Mouse (Mus musculus): Measurements from ENCODE around the gene Magi1.
A peak's percentile ranks its signal among the peaks of the same experiment; 100 is the strongest.

The Magi1 gene

GRCm38 (mm10) chr6:94256982-94257830, 26.5 kb downstream of the Magi1 start:
- DNase-seq: peak; percentile 38

GRCm38 (mm10) chr6:94253943-94254342, 29.8 kb downstream of the Magi1 start:
- DNase-seq: no peak

GRCm38 (mm10) chr6:94251358-94251945, 32.3 kb downstream of the Magi1 start:
- DNase-seq: no peak

DNA sequence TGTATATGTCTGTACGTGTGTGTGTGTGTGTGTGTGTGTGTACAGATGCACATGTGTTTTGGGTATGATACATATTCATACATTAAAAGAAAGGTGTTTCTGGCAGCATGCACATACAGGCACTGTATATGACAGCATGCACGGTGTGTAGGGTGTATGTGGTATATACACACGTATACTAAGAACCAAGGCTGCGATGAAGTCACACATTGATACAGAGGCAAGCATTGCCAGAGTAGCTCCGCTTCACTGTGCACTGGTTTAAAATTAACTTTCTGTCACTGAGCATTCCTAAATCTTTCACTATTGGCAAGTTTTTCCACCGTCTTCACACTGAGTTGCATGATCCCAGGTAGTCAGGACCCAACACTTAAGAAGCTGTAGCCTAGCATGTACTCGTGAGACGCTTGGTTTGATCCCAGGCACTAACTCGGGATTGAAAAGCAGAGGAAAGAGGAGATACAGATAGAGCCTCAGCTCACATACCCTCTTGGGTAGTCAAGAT, 34.4 kb downstream of the Magi1 start:
- DNase-seq: no peak

DNA sequence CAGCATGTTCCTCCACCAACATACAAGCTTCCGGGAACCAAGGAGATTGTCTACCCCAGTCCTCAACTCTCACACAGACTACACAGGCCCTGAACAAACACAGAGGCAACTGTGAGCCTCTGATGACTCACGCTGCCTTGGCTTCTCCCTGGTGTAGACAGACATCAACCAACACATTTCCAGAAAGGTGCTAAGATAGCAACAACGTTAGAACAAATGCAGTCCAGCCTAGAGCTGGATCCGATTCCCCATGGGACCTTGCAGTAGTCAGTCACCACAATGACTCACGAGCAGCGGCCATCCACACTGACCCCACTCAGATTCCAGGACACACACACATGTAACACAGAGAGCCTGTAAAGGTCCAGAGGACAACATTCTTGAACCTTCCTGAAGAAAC, 42.5 kb downstream of the Magi1 start:
- no peak for DNase-seq

GRCm38 (mm10) chr6:94238643-94239042, 45.1 kb downstream of the Magi1 start:
- no peak for DNase-seq

DNA sequence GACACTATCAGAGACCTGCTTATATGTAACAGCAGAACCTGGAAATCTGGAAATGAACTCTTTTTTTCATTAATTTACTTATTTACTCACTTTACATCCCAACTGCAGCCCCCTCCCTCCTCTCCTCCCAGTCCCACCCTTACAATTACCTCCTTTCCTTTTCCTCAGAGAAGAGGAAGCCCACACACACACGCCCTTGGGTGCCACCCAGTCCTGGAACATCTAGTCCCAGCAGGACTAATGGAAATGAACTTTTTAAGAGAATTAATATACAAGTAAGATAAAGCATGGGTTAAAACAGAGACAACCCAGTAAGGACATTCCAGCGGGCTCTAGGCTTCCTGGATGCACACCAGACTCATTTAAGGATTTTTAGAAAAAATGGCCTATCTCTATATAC, 46.8 kb downstream of the Magi1 start:
- no peak for DNase-seq

GRCm38 (mm10) chr6:94232243-94232785, 51.4 kb downstream of the Magi1 start:
- no peak for DNase-seq

DNA sequence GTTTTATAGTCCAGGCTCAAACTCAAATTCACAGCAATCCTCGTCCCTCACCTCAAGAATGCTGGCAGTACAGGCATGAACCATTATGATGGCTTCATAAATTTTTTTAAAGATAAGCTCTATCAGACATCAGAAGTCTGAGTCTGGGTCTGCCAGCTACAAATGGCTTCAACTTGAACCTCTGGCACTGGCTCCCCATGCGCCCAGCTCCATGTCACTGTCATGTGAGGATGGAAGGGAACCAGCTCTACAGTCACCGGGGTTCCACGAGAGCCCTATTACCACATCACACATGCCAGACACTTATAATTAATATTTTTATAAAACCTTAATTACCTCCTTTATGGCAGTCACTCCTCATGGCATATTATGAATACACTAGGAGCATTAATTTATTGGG, 51.9 kb downstream of the Magi1 start:
- no peak for DNase-seq

DNA sequence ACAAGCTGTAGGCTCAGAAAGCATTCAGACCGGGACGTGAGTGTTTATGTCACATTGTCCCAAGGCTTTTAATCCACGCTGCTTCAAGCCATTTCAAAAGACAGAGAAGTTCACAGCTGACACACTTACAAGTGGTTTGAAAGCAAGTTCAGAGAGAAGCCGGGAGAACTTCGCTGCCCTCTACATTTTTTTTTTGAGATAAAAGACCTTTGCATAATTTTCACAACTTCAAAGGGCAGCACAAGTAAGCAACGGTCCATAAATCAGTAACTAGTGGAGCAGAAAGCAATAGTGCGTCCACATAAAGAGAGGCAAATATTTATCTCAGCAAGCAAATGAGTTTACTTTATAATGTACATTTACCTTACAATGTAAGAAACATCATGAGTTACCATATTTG, 52.4 kb downstream of the Magi1 start:
- no peak for DNase-seq

GRCm38 (mm10) chr6:94230918-94231317, 52.8 kb downstream of the Magi1 start:
- no peak for DNase-seq

DNA sequence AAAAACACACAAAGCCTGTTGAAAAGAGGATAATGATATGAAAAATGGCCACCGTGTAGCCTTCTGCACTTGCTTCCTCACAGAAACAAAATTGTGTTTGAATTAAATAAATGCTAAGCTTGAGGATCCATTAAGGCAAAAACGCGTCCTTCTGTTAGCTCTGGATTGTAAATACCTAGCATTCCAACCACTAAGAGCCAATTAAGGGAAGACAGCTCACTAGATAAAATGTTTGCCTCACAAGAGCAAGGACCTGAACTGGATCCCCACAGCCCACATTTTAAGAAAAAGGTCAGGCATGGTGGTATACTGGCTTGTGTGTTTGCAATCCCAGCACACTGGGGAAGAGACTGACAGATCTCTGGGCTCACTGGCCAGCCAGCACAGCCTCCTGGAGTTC, 53.6 kb downstream of the Magi1 start:
- no peak for DNase-seq

- DNase-seq: no peak
Observed at GRCm38 (mm10) chr6:94226262-94226661, 57.5 kb downstream of the Magi1 start.

- DNase-seq: no peak
Observed at GRCm38 (mm10) chr6:94225832-94226231, 57.9 kb downstream of the Magi1 start.

GRCm38 (mm10) chr6:94225091-94225490, 58.6 kb downstream of the Magi1 start:
- no peak for DNase-seq

DNA sequence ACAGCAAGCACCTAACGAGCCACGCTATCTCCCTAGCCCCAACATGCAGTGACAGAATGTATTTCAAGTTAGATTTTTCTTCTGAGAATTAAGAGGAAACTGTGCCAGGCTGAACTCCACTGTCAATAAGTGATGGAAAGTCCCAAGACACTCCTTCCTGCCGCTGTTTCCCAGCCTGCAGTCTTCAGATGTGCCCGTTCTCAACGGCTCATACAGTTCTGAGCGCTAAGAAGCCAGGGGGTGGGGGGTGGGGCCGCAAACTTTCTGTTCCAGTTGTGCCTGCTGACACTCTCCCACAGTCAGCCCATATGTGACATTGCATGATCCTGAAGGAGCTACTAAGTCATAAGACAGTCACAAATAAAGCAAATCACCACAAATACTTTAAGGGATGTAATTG, 61.5 kb downstream of the Magi1 start:
- no peak for DNase-seq

DNA sequence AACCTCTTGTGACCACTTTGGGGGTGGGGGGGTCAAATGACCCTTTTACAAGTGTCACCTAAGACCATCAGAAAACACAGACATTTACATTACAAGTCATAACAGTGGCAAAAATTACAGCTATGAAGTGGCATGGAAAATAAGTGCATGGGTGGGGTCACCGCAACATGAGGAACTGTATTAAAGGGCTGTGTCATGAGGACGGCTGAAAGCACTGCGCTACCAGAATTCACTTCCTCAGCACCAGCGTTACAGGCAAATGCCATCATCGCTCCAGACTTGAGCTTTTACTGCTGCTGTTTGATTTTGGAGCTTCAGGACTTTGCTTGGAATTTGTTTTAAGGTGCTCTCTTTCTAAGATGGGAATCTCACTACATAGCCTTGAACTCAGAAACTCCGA, 62.0 kb downstream of the Magi1 start:
- DNase-seq: no peak

GRCm38 (mm10) chr6:94218076-94218475, 65.6 kb downstream of the Magi1 start:
- no peak for DNase-seq

- DNase-seq: no peak
Observed at GRCm38 (mm10) chr6:94215834-94216233, 67.9 kb downstream of the Magi1 start.

GRCm38 (mm10) chr6:94214895-94215538, 68.7 kb downstream of the Magi1 start:
- DNase-seq: no peak

GRCm38 (mm10) chr6:94205926-94206325, 77.8 kb downstream of the Magi1 start:
- DNase-seq: no peak

DNA sequence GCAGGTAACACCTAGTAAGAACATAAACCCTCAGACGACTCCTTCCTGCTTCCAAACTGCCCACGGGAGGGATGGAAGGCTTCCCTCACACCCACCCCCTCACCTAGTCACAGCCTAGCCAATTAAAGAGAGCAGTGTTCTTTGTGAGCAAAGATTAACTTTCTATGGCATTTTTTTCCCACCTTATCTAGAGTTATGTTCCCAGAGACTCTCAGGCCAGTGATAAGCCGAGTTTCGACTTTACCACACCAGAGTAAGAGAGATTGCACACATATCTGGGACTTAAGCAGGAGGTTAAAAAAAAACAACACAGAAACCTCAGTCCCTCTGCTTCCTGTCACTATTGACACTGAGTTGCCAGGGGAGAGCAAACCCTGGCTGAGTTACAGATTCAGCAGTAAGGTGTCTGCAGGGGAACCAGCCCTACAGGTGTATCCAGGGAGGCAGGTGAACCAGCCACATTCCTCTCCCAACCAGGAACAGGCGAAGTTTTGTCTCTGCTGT, 80.0 kb downstream of the Magi1 start:
- DNase-seq: no peak

GRCm38 (mm10) chr6:94201940-94202339, 81.8 kb downstream of the Magi1 start:
- DNase-seq: no peak
